Mouse (Mus musculus) heart, adult 2 months (tissue): ENCODE measurements around the gene Ubxn4.

Experiments
- CTCF ChIP-seq: fragments of 200-600 bp; IDR thresholded peaks from 2 replicates; pipeline ENCODE4 v1.8.1; 2022; ENCODE audit warnings: antibody characterized with exemption, mild to moderate bottlenecking, moderate library complexity
- EP300 ChIP-seq: fragments of 200-500 bp; IDR thresholded peaks from 2 replicates; pipeline ENCODE4 v1.6.1; 2011; ENCODE audit warnings: low read depth, low read length, control low read depth; ENCODE audit not compliant: insufficient read depth
- POLR2A ChIP-seq: fragments of 200-500 bp; IDR thresholded peaks from 2 replicates; pipeline ENCODE4 v1.6.1; 2011; ENCODE audit warnings: mild to moderate bottlenecking, low read depth, low read length, control low read depth; ENCODE audit not compliant: insufficient read depth

DNA sequence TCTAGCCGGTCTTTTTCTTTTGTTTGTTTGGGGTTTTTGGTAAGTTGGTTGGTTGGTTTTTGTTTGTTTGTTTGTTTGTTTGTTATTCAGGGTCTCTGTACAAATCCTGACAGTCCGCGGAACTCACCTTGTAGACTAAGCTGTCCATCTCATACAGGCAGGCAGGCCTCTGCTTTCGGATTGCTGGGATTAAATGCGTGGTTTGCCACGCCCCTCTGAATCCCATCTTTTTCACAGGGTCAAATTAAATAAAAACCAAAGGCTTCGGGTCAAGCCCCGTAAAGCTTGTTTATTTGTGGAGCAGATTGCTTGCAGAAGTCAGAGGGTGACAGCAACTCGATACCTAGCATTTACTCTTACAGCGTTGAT is at the start of gene Ubxn4:
- no peak for TF ChIP-seq CTCF
- TF ChIP-seq POLR2A, result no peak
- TF ChIP-seq EP300, result no peak
